Mouse (Mus musculus): ENCODE measurements around the gene Zxdc. TPM values are rescaled to one million over a fixed set of nuclear protein-coding genes. Genes with fewer than 3 reads are reported as not detected.

The Zxdc gene
- 14.1 and 16.2 TPM in 2 replicates for polyA plus RNA-seq (2016; fragmentation: Nextera tagmentation; extraction: Ambion mirVana)

DNA sequence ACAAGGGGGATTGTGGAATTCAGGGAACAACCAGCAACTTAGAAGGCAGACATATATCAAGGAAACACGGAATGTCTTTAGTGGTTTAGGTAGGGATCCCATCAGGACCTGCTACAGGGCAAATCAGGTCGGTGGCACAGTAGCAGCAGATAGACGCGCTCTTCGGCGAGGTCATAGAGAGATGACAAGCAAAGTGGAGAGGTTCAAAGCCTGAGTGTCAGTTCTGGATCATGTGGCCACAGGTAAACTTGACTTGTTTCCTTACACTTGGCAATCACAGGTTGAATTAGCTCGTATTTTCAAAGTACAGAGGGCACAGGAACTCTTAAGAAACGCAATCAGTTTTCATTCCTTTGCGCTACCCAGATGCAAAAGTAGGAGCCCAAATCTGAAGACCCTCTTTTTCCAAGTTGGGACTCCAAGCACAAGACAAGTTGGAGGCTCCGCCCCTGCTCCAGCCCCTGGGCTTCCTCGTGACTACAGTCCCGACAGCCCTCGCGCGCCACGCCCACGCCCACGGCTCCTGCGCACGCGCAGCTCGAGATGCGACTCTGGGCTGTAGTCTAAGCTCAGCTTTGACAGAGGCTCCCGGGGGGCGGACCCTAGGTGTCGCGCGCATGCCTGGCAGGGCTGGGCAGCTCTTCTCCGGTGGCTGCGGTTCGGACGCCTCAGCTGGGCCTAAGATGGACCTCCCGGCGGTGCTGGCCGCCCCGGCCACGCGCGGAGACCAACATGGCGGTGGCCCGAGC, at the start of gene Zxdc:
Zxdc (plus strand) TSS at position 517 of the 749 bp plus-strand sequence.
- peak; percentile 97 for ATAC-seq (ENCODE audit: low FRiP score, low read depth)
- no peaks in the 10 kb centered on the region for H3K9me3 ChIP-seq
- H3K9ac ChIP-seq (replicated peaks): peak within 1 kb of the TSS; percentile 93
- no peaks in the 10 kb centered on the region for H3K27me3 ChIP-seq
- H3K36me3 ChIP-seq: peaks cover 17% of the 10 kb centered on the region
- peak within 1 kb of the TSS; percentile 87 for H3K27ac ChIP-seq (replicated peaks)
- H3K4me3 ChIP-seq: peak within 1 kb of the TSS; percentile 98
- H3K4me1 ChIP-seq: peaks cover 24% of the 10 kb centered on the region
- 4% methylated on average over 41 of the region's 41 CpGs for WGBS
- H3K4me2 ChIP-seq (replicated peaks): peak within 1 kb of the TSS; percentile 98

DNA sequence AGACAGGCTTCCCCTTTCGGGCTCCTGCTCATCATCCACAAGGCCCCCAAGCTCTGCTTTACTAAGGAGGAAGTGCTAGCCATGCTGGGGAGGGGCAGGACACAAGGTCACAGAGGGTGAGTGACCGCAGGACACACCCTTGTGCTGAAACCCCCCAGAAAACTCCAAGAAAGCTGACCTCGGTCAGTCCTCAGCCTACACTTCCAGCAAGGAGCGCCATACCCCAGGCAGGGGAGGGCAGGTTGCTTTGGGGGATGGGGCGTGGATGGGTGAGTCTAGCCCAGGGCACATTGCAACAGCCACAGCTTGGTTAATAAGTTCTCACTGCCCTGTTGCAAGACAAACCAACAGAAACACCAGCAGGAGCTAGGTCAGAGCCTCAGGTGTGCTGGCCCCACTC, 48.9 kb upstream of the Zxdc start:
- no peaks in the 10 kb centered on the region for H3K36me3 ChIP-seq
- ATAC-seq (ENCODE audit: low FRiP score, low read depth): no peak
- no peak overlapping the region for H3K27ac ChIP-seq (replicated peaks)
- H3K27me3 ChIP-seq: peaks cover 8% of the 10 kb centered on the region
- peaks cover 6% of the 10 kb centered on the region for H3K4me1 ChIP-seq
- WGBS: 85% methylated on average over 5 of the region's 5 CpGs
- no peak overlapping the region for H3K4me2 ChIP-seq (replicated peaks)
- no peak overlapping the region for H3K4me3 ChIP-seq
- no peaks in the 10 kb centered on the region for H3K9me3 ChIP-seq
- no peak overlapping the region for H3K9ac ChIP-seq (replicated peaks)

DNA sequence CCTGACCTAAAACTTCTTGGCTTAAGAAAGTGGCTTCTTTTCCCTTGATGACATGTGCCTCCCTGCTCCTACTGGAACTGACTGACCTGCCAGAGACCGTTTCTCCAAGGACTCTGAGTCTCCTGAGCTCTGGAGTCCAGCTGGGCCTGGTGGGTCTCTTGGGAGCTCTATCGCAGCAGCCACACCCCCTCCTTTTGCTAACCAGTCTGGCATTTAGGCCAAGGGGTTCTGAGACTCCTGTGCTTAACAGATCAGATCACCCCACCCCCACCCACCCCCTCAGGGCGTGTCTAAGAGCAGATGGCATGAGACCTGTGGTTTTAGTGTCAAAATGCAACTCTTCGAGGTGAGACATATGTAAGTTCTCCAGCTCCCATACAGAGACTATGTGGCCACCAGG, 47.5 kb upstream of the Zxdc start:
- ATAC-seq (ENCODE audit: low FRiP score, low read depth): no peak
- peaks cover 10% of the 10 kb centered on the region for H3K27me3 ChIP-seq
- H3K4me2 ChIP-seq (replicated peaks): no peak overlapping the region
- no peak overlapping the region for H3K9ac ChIP-seq (replicated peaks)
- no peaks in the 10 kb centered on the region for H3K36me3 ChIP-seq
- no peak overlapping the region for H3K4me3 ChIP-seq
- H3K27ac ChIP-seq (replicated peaks): no peak overlapping the region
- peaks cover 6% of the 10 kb centered on the region for H3K4me1 ChIP-seq
- 56% methylated on average over 4 of the region's 4 CpGs for WGBS
- no peaks in the 10 kb centered on the region for H3K9me3 ChIP-seq

DNA sequence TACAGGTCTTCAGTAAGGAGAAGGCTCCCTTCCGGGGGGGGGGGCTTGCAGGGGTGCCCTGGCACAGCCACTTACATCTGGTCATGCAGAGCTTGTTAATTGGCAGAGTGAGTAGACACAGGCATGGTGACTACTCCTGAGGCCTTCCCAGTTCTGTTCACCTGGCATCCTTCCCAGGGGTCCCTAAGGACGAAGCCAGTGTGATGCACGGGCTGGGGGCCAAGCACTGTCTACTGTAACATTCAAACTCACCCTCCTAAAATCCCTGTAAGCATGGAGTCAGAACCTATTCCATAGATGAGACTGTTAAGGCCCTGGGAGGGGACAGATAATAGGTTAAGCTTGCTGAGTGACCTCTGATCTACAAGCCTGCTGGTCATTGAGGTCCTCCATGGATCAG, 45.3 kb upstream of the Zxdc start:
- H3K27ac ChIP-seq (replicated peaks): no peak overlapping the region
- H3K27me3 ChIP-seq: peaks cover 10% of the 10 kb centered on the region
- no peak overlapping the region for H3K4me3 ChIP-seq
- H3K4me1 ChIP-seq: peaks cover 6% of the 10 kb centered on the region
- no peak overlapping the region for H3K4me2 ChIP-seq (replicated peaks)
- H3K9ac ChIP-seq (replicated peaks): no peak overlapping the region
- no peak for ATAC-seq (ENCODE audit: low FRiP score, low read depth)
- 74% methylated on average over 3 of the region's 3 CpGs for WGBS
- no peaks in the 10 kb centered on the region for H3K9me3 ChIP-seq
- H3K36me3 ChIP-seq: no peaks in the 10 kb centered on the region

DNA sequence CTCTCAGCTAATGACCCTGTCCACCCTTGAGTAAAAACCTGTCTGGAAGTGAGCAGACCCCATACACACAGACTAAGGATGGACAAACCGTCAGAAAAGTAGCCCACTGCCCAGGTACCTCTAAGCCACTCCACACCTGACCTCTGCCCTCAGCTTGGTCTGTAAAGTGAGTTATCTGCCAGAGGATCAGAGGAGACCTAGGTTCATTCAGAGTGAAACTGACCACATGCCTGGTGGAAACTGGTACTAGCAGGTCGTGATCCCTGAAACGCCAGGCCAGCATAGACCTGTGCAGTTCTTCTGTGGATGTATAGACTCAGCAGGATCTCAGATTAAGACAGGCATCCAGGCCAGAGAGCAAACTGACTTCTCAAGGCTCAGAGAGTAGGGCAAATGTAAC, 44.8 kb upstream of the Zxdc start:
- no peak for ATAC-seq (ENCODE audit: low FRiP score, low read depth)
- Histone ChIP-seq H3K27ac (replicated peaks) (no peak overlapping the region), H3K9me3 (no peaks in the 10 kb centered on the region), H3K4me1 (peaks cover 6% of the 10 kb centered on the region), H3K36me3 (no peaks in the 10 kb centered on the region), H3K4me2 (replicated peaks) (no peak overlapping the region), H3K4me3 (no peak overlapping the region), H3K9ac (replicated peaks) (no peak overlapping the region), H3K27me3 (peaks cover 10% of the 10 kb centered on the region)
- WGBS: 70% methylated on average over 3 of the region's 3 CpGs

DNA sequence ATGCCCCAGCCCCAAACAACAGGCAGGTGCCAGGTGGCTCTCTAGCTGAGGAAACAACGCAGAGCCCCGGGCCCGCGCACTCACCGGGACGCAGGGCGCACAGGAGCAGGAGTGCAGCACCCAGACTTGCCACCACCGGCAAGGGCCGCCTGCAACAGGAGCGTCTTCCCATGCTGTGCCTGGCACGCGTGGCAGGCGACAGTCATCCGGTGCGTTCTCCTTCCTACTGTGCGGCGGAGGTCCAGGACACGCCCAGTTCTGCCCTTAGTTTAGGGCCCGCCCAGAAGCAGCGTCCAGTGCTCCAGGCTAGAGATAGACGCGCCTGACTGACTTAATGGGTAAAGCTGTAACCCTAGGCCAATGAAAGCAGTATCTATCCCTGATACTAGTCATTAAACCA, 44.3 kb upstream of the Zxdc start, which contains the start of gene Chst13:
Chst13 (minus strand) TSS at position 195 of the 400 bp plus-strand sequence.
- Histone ChIP-seq H3K4me2 (replicated peaks) (peak within 1 kb of the TSS; percentile 39), H3K36me3 (no peaks in the 10 kb centered on the region), H3K9ac (replicated peaks) (no peak within 1 kb of the TSS), H3K27ac (replicated peaks) (no peak within 1 kb of the TSS), H3K4me3 (0 out of 2 replicates have a peak within 1 kb of the TSS, but pooled peaks have one; percentile 13), H3K4me1 (peaks cover 6% of the 10 kb centered on the region), H3K9me3 (no peaks in the 10 kb centered on the region), H3K27me3 (peaks cover 10% of the 10 kb centered on the region)
- WGBS: 10% methylated on average over 22 of the region's 22 CpGs
- no peak for ATAC-seq (ENCODE audit: low FRiP score, low read depth)

DNA sequence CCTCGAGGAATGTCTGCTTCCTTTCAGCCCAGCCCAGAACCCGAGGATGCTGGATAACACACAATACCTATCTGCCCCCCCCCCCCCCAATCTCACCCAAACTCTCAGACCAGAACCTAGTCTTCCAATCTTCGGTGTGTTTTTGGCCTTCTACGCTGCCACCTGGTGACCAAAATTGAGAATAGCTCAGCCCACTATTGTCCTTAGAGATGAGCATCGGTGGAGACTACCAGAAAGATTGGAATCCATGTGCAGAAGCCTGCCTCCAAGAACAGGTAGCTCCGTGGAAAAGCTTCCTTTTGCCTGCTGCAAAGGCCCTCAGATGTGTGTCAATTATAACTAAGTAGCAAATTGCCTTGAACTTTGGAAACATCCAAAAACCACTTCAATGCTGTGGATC, 41.6 kb upstream of the Zxdc start:
- H3K9me3 ChIP-seq: no peaks in the 10 kb centered on the region
- no peak overlapping the region for H3K4me2 ChIP-seq (replicated peaks)
- peaks cover 10% of the 10 kb centered on the region for H3K27me3 ChIP-seq
- no peak for ATAC-seq (ENCODE audit: low FRiP score, low read depth)
- H3K36me3 ChIP-seq: no peaks in the 10 kb centered on the region
- no peak overlapping the region for H3K9ac ChIP-seq (replicated peaks)
- peaks cover 6% of the 10 kb centered on the region for H3K4me1 ChIP-seq
- no peak overlapping the region for H3K27ac ChIP-seq (replicated peaks)
- no peak overlapping the region for H3K4me3 ChIP-seq
- WGBS: 29% methylated on average over 6 of the region's 6 CpGs

DNA sequence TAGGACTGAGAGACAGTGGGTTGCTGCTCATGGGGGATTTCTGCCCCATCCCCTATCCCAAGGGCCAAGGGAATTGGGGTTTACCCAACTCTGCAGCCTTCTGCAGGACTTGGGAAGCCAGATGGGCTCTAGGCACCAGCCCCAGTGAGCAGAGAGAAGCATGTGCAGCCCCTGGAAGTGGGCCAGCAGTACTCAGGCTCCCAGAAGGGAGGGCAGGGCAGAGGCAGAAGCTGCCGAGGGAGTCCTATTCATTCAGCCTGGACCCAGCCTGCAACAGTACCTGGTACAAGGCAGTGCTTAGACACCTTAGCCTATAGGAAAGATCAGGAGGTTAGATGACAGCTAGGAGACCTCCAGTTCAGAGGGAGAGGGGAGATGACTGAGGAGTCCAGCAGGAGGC, 39.3 kb upstream of the Zxdc start:
- no peaks in the 10 kb centered on the region for H3K36me3 ChIP-seq
- no peak overlapping the region for H3K4me3 ChIP-seq
- H3K4me2 ChIP-seq (replicated peaks): no peak overlapping the region
- ATAC-seq (ENCODE audit: low FRiP score, low read depth): no peak
- no peak overlapping the region for H3K27ac ChIP-seq (replicated peaks)
- 50% methylated on average over 1 of the region's 1 CpGs for WGBS
- H3K4me1 ChIP-seq: peaks cover 2% of the 10 kb centered on the region
- no peaks in the 10 kb centered on the region for H3K9me3 ChIP-seq
- H3K27me3 ChIP-seq: peaks cover 8% of the 10 kb centered on the region
- no peak overlapping the region for H3K9ac ChIP-seq (replicated peaks)

DNA sequence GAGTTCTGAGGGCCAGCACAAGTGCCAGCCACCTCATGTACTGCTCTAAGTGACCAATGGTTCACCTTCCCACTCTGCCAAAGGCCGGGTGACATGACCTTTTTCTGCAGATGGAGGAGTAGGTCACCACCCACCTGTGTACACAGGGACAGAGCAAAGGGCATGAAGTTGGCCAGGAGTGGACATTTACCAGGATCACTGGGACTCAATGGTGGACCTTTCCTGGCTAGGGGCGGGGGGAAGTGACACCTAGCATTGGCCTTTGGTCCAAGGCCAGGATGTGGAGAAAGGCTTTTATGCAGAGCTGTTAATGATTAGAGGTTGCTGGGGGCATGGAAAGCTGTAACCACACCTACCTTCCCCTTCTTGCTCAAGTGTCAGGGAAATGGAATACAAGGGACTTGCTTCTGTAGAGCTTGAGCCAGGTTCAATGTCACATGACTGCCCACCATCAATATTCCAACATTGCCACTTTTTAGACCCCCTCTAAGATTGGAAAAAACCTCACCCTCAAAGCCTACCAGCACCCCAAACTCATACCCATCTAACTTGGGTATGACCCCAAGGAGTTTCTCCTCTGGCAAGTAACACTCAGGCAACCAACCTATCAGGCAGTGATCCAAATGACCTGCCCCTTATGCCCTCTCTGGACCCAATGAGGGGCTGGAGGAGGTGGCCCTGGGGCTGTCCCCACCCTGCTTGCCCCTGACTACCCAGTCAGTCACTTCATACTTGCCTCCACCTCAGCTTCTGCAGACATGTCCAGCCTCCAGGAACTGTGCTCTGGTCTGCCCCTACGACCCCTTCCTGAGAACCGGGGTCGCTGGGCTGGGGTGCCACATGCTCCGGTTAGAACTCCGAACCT, 36.5 kb upstream of the Zxdc start, which contains the start of gene Uroc1:
Uroc1 (plus strand) TSS at position 724 of the 865 bp plus-strand sequence.
- ATAC-seq (ENCODE audit: low FRiP score, low read depth): no peak
- Histone ChIP-seq H3K27me3 (no peaks in the 10 kb centered on the region), H3K4me1 (no peaks in the 10 kb centered on the region), H3K9me3 (no peaks in the 10 kb centered on the region), H3K27ac (replicated peaks) (no peak within 1 kb of the TSS), H3K36me3 (no peaks in the 10 kb centered on the region), H3K4me2 (replicated peaks) (no peak within 1 kb of the TSS), H3K4me3 (no peak within 1 kb of the TSS), H3K9ac (replicated peaks) (no peak within 1 kb of the TSS)
- 87% methylated on average over 7 of the region's 7 CpGs for WGBS

DNA sequence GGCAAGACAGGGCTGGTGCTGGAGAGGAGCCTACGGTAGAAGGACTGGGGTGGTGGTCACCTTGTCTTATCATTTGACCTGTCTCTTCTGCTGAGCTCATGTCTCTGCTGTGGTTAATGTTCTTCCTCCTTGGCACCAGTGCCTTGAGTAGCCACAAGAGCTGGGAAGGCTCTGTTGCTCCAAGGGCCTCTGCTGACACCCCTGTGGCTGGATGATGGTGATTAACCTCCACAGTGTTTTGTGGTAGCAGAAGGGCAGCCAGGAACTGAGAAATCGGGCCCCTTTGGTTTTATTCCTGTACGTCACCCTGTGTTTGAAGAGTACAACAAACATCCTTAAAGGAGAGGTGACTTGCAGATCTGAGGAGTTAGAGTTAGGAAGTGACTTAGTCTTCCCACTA, 35.0 kb upstream of the Zxdc start:
- H3K4me3 ChIP-seq: no peak overlapping the region
- no peak overlapping the region for H3K27ac ChIP-seq (replicated peaks)
- no peak overlapping the region for H3K4me2 ChIP-seq (replicated peaks)
- ATAC-seq (ENCODE audit: low FRiP score, low read depth): no peak
- H3K9ac ChIP-seq (replicated peaks): no peak overlapping the region
- no peaks in the 10 kb centered on the region for H3K27me3 ChIP-seq
- H3K4me1 ChIP-seq: no peaks in the 10 kb centered on the region
- 78% methylated on average over 3 of the region's 3 CpGs for WGBS
- no peaks in the 10 kb centered on the region for H3K36me3 ChIP-seq
- H3K9me3 ChIP-seq: no peaks in the 10 kb centered on the region

DNA sequence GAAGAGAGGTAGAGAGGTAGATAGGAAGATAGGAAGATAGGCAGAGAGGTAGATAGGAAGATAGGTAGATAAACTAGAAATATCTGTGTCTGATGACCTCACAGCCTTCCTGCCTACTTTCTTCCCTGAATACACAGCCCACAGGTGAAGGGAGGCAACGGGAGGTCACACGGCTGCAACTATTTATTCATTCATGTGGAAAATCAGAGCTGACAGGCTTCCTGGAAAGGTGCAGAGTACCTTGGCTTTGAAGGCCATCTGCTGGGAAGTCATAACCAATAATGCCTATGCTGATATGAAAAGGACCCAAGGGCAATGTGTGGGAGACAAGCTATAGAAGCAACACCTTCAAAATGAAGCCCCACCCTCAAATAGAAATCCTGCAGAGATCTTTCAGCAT, 26.9 kb upstream of the Zxdc start:
- no peak for ATAC-seq (ENCODE audit: low FRiP score, low read depth)
- no peak overlapping the region for H3K27ac ChIP-seq (replicated peaks)

DNA sequence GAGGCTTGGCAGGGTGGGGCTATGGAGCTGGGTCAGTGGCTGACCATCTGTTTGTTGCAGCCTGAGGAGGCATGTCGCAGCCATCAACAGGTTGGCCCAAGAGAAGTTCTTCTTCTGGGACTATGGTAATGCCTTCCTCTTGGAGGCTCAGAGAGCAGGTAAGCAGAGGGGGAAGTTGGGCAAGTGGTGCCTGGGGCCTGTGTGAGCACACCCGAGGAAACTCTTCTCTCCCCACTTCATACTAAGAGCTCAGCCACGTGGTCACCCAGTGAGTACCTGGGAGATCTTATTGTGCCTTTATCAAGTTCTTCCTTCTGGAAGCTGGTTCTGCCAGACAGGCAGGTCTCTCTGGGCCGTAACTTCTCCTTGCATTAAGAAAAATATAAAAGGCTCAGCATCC, 22.1 kb upstream of the Zxdc start:
- Histone ChIP-seq H3K4me1 (no peaks in the 10 kb centered on the region), H3K9me3 (no peaks in the 10 kb centered on the region), H3K4me2 (replicated peaks) (no peak overlapping the region), H3K36me3 (no peaks in the 10 kb centered on the region), H3K4me3 (no peak overlapping the region), H3K27me3 (no peaks in the 10 kb centered on the region; the same call in 1 of the 2 replicates), H3K27ac (replicated peaks) (no peak overlapping the region), H3K9ac (replicated peaks) (no peak overlapping the region)
- WGBS: 89% methylated on average over 4 of the region's 4 CpGs
- ATAC-seq (ENCODE audit: low FRiP score, low read depth): no peak

More for the DNA sequence above, 26.9 kb upstream of the Zxdc start:
- WGBS: 74% methylated on average over 2 of the region's 2 CpGs
- Histone ChIP-seq H3K36me3 (no peaks in the 10 kb centered on the region), H3K4me3 (no peak overlapping the region), H3K9me3 (no peaks in the 10 kb centered on the region), H3K4me1 (no peaks in the 10 kb centered on the region), H3K27me3 (no peaks in the 10 kb centered on the region; the same call in 1 of the 2 replicates), H3K4me2 (replicated peaks) (no peak overlapping the region), H3K9ac (replicated peaks) (no peak overlapping the region)
